Mouse (Mus musculus): ENCODE measurements at regions not wholly inside any gene's neighbourhood (a gene's known extent, or its start where the extent isn't known, plus 50 kb on each side); places are given as distances from the start of the nearest gene placed in this dataset.

DNA sequence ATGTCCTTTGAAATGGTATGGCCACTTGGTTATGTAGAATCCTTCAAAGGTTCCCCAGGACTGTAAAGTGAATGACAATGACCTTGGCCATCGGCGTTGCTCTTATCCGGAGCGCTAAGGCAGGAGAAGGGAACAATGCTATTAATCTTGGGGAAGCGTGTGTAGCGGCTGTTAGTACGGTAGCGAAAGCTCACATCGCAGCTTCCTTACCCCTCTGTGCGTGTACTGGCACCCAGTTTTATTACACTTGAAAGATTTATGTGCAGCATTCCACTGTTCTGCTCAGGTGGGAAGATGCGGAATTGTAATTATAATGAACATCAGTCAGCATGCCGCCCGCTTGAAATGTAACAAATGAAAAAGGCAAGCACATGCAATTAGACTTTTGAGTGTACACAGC is 406.2 kb downstream of the Rapgef2 start:
- no peak for TF ChIP-seq CTCF (IDR thresholded peaks at IDR 0.05; ENCODE audit: borderline replicate concordance, insufficient read depth, low read length)
- no peak for TF ChIP-seq POLR2A (IDR thresholded peaks at IDR 0.05; ENCODE audit: low read depth, low read length)

All from embryonic fibroblast, embryonic 13.5 days (primary cell).